Mouse (Mus musculus) frontal cortex, postnatal 36 days (tissue): ENCODE measurements at regions not wholly inside any gene's neighbourhood (a gene's known extent, or its start where the extent isn't known, plus 50 kb on each side); places are given as distances from the start of the nearest gene placed in this dataset.
A peak's percentile ranks its signal among the peaks of the same experiment; 100 is the strongest.
"Not testable (repeated sequence)": the region's sequence is repeated elsewhere in the genome, so short reads cannot be mapped to it uniquely, and the experiment has no call there.

ENCODE experiments used
- DNase-seq, 2 experiments: peaks; one replicate each; pipeline ENCODE4 v3.0.0; 2022; ENCODE audit warnings: low spot score in 2 of 2

DNA sequence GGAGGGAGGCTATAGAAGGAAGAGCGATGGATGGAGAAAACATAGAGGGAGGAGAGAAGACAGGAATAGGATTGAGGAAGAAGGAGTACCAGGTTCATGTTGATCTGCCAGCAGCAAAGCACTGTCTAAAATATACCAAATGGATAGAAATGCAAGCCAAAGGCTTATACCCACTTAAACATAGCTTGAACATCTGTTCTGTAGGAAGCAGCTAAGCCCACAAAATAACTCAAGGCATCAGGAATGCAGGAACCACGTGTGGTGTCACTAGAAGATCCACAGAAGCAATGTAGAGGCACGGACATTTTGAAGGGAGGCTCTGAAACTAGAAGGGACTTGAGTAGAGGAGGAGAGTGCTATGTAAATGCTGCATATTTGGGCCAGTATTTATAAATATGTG lies 78.9 kb downstream of the Smgc start:
- peak; percentile 15 to 64 for DNase-seq

DNA sequence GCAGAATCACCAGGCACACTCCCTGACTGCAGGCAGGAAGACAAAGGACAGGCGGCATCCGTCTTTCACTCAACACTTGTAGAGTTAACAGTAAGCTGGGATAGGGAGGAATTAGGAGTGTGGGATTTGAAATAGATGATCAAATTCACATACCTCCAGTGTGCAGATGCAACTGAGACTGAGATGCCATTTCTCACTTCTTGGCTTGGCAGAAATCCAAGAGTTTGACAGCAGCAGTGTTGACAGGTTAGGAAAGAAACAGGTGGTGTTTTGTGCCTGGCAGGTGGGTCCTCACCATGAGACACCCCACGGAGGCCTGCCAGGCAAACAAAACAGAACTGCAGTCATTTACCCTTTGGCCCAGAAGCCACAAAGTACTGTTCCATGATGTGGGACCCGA lies 79.8 kb downstream of the Smgc start:
- DNase-seq: peak in 1 of 2 experiments; percentile 9

DNA sequence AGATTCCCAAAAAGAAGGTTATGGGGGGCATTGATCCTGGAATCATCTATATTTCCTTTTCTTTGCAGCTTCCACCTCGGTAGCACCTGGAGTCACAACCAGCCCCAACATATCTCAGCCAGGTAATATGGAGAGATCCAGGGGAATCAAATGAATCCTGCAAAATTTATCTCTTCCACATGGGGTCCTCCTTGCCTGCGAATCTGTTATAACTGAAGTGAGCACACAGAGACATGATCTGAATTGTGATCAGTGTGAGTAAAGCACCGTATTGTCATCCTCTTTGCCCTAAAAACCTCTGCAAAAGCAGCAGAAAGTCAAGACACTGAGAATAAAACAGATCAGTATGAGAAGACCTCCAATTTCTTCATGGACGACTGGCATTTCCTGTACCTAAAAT lies 86.5 kb downstream of the Smgc start:
- no peak for DNase-seq

DNA sequence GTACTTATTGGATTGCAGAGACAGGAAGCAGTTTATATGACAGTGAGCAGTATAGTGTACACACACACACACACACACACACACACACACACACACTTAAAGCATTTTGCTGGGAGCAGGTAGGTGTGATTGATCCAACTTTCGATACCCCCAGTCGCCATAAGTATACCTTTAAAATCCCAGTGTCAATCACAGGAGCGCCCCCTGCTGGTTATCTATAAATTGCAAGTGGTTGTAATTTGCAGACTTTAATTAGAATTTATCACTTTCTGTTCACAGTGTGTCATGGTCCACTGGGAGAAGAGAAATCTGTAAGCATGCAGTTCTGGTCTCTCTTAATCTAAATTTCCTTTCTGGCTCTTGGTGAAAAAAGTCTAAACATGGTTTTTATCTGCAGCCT lies 89.4 kb downstream of the Smgc start:
- no peak for DNase-seq

DNA sequence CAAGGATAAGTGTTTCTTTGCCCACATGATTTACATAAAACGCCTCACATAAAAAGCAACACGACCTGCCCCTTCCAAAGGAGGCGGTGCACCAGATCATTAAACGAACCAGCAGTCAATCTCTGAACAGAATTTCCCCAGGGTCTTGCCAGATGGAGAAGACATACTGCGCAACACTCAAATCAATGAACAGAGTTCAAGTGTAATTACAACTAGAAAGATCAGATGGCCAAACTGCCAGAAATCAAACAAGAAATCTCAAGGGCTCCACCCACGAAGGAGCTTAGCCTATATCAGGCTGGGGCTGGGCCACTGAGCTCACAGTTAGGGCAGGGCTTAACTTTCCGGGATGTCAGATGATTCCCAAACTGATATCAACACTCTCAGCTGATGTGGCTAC lies 90.4 kb downstream of the Smgc start:
- DNase-seq: no peak

DNA sequence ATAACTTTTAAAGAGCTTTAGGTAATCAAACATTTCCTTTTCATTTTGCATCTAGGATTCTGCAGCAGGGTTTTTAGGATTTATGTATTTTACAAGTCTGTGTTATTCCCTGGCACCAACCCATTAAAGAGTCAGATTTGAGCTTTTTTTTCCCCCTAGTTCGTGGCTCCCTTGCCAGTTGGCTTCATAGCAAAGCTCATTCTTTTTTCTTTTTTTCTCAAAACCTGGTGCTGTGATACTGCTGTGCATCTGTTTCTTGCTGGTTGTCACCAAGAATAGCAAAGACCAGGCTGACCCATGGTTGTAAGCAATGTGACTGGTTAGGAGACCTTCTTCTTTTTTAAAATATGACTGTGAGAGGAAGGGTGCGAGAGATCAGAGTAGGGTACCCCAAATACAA lies 93.7 kb upstream of the Cntn1 start:
- DNase-seq: no peak

DNA sequence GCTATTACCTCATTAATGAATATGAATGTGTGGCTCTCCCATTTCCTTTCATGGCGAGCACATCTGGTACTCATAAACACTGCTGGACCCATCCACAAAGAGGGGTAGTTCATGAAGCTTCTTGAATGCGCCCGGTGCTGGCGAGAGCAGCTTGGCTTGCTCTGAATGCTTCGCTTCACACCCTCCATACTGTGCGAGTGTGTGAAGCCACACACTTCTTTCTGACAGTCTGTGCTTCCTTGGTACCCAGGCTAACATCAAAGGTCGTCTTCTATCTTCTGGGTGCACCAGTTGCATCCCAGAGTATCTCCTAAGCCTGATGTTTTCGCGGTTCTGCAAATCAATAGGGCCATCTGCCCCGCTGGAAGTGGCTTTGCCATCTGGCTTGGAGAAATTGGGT lies 85.8 kb upstream of the Cntn1 start:
- peak in 1 of 2 experiments; percentile 9 for DNase-seq

DNA sequence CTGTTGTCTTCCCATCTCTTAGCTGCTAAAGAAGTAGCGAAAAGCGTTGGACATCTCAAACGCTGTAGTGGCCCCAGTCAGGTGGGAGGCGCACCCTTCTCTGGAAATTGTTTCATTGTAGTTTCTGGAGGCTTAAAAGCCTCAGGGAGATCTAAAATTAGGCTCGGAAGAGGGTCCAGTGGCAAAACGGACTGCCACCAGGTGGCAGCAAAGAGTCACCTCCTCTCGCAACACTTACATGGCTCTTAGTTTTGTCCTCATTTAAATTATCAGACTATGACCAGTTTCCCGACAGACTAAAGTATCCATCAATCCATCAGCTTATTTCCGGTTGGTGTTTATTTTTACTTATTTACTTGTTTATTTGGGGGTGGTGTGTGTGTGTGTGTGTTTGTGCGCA lies 81.6 kb upstream of the Cntn1 start:
- DNase-seq: peak; percentile 75 to 90

DNA sequence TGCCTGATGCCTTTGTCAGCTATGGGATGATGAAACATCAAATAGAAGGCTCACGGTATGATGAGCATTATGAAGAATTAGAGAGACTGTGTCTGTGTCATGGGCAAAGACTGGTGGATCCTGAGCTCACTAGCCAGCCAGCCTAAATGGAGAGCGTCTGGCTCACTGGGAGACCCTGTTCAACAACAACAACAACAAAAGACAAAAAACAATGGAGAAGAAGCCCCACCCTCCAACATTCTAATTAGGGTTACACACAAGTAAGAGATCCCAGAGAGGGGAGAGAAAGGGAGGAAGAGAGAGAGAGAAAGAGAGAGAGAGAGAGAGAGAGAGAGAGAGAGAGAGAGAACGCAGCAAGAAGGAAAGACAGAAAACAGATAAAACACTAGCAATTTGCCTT lies 79.6 kb upstream of the Cntn1 start:
- no peak for DNase-seq

DNA sequence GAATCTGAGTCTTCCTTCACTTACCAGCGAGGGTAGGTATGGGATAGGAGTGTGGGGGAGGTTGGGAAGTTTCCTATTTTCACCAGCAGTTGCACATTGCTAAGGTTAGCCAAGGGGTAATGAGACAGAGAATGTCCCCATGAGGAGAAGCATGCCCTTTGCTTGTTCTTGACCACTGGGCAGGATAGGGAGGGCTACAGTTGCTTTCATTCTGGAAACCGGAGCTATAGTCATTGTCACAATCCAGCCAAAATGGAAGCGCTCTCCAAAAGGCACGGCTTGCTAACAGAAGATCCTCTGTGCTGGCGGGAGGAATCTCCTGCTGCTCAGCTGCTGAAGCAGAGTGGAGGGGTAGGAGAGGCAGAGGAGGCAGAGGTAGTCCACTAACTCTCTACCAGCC lies 79.1 kb upstream of the Cntn1 start:
- DNase-seq: no peak

DNA sequence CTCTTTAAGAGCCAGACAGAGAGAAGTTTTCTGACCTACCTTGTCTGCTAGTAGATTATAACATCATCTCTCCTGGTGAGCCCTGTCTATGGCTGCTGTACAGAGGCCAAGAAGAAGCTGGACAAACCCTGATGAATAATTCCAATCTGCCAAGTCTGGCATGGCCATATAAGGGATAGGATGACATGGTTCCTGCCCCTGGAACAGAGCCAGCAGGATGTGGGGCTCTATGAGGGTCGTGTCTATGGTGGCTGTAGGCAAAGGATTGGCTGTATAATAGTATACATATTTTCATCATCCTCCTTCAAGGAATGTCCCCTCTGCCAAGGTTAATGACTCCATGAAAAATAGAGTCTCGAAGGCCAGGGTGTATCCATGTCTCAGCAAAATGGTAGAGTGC lies 75.4 kb upstream of the Cntn1 start:
- DNase-seq: no peak

DNA sequence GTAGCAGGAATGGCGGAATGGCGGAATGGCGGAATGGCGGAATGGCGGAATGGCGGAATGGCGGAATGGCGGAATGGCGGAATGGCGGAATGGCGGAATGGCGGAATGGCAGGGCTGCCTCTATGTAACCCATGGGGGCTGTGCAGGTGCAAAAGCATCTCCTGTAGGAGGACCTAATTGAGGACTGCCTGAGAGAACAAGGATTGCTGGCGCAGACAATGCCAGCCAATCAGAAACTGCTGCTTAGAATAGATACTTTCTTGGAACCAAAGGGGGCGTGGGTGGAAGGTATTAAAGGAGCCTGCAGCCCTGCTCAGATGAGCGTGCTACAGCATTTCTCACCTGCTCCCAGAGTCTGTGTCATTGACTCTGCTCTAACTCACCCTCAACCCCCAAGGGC lies 67.8 kb upstream of the Cntn1 start:
- not testable (repeated sequence) for DNase-seq

DNA sequence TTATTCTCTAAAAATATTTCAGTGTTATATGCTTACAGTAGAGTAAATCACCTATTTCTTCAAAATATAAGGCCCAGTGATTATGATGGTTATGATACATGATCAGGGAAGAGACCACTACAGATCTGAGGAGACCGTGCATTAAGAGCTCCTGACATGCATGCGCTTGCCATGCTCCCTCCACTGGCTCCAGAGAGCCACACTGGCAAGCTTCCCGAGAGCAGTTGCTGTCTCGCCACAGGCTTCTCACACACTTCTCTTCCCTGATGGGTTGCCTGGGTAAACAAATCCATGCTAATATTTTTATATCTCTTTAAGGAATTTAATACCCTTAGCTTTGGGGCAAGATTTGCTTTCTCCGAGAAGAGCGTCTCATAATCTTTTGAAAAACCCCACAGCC lies 50.9 kb upstream of the Cntn1 start:
- DNase-seq: no peak
